Mouse (Mus musculus): ENCODE measurements around the gene Slc16a10. TPM values are rescaled to one million over a fixed set of nuclear protein-coding genes. Genes with fewer than 3 reads are reported as not detected.

Gene Slc16a10
- polyA plus RNA-seq, 1 experiment = 114 TPM

GRCm38 (mm10) chr10:40151852-40152549 lies 9.9 kb upstream of the Slc16a10 start:
- no peaks in the 10 kb centered on the region for H3K27me3 ChIP-seq (ENCODE audit: control insufficient read depth, insufficient read depth, low read length)
- 31% methylated on average over 8 of the region's 8 CpGs for WGBS
- H3K4me1 ChIP-seq (ENCODE audit: control insufficient read depth, insufficient read depth, insufficient read length, low read length) = peaks cover 7% of the 10 kb centered on the region
- TF ChIP-seq POLR2A (IDR thresholded peaks at IDR 0.05; ENCODE audit: low read depth, low read length) (no peak), CTCF (IDR thresholded peaks at IDR 0.05; ENCODE audit: extremely low read depth, insufficient read length, insufficient replicate concordance, low read depth, low read length) (no peak)
- H3K27ac ChIP-seq (ENCODE audit: insufficient read depth, low read depth, low read length) = peak overlapping the region; percentile 74; the same call in 1 of the 2 replicates
- H3K36me3 ChIP-seq (ENCODE audit: control insufficient read depth, insufficient read depth, low read length) = no peaks in the 10 kb centered on the region
- H3K4me3 ChIP-seq (ENCODE audit: low read depth, low read length) = no peak overlapping the region

GRCm38 (mm10) chr10:40149584-40150145 lies 7.6 kb upstream of the Slc16a10 start:
- H3K4me3 ChIP-seq (ENCODE audit: low read depth, low read length) = no peak overlapping the region
- H3K4me1 ChIP-seq (ENCODE audit: control insufficient read depth, insufficient read depth, insufficient read length, low read length) = peaks cover 7% of the 10 kb centered on the region
- no peak for TF ChIP-seq CTCF (IDR thresholded peaks at IDR 0.05; ENCODE audit: extremely low read depth, insufficient read length, insufficient replicate concordance, low read depth, low read length)
- no peak for TF ChIP-seq POLR2A (IDR thresholded peaks at IDR 0.05; ENCODE audit: low read depth, low read length)
- 95% methylated on average over 5 of the region's 5 CpGs for WGBS
- no peak overlapping the region for H3K27ac ChIP-seq (ENCODE audit: insufficient read depth, low read depth, low read length)
- H3K36me3 ChIP-seq (ENCODE audit: control insufficient read depth, insufficient read depth, low read length) = no peaks in the 10 kb centered on the region
- no peaks in the 10 kb centered on the region for H3K27me3 ChIP-seq (ENCODE audit: control insufficient read depth, insufficient read depth, low read length)

- H3K4me1 ChIP-seq (ENCODE audit: control insufficient read depth, insufficient read depth, insufficient read length, low read length) = peaks cover 4% of the 10 kb centered on the region
- H3K27ac ChIP-seq (ENCODE audit: insufficient read depth, low read depth, low read length) = no peak overlapping the region
- H3K4me3 ChIP-seq (ENCODE audit: low read depth, low read length) = no peak overlapping the region
- 64% methylated on average over 8 of the region's 8 CpGs for WGBS
- no peak for TF ChIP-seq CTCF (IDR thresholded peaks at IDR 0.05; ENCODE audit: extremely low read depth, insufficient read length, insufficient replicate concordance, low read depth, low read length)
- TF ChIP-seq POLR2A (IDR thresholded peaks at IDR 0.05; ENCODE audit: low read depth, low read length) = no peak
- no peaks in the 10 kb centered on the region for H3K36me3 ChIP-seq (ENCODE audit: control insufficient read depth, insufficient read depth, low read length)
- H3K27me3 ChIP-seq (ENCODE audit: control insufficient read depth, insufficient read depth, low read length) = no peaks in the 10 kb centered on the region
Measured at GRCm38 (mm10) chr10:40147325-40148059, 5.4 kb upstream of the Slc16a10 start.

- Histone ChIP-seq H3K27me3 (ENCODE audit: control insufficient read depth, insufficient read depth, low read length) (no peaks in the 10 kb centered on the region), H3K36me3 (ENCODE audit: control insufficient read depth, insufficient read depth, low read length) (no peaks in the 10 kb centered on the region), H3K27ac (ENCODE audit: insufficient read depth, low read depth, low read length) (no peak overlapping the region), H3K4me3 (ENCODE audit: low read depth, low read length) (no peak overlapping the region), H3K4me1 (ENCODE audit: control insufficient read depth, insufficient read depth, insufficient read length, low read length) (no peaks in the 10 kb centered on the region; the same call in 1 of the 2 replicates)
- 23% methylated on average over 3 of the region's 3 CpGs for WGBS
- no peak for TF ChIP-seq POLR2A (IDR thresholded peaks at IDR 0.05; ENCODE audit: low read depth, low read length)
- no peak for TF ChIP-seq CTCF (IDR thresholded peaks at IDR 0.05; ENCODE audit: extremely low read depth, insufficient read length, insufficient replicate concordance, low read depth, low read length)
Measured at GRCm38 (mm10) chr10:40146451-40146850, 4.4 kb upstream of the Slc16a10 start.

GRCm38 (mm10) chr10:40144815-40145214 lies 2.8 kb upstream of the Slc16a10 start:
- Histone ChIP-seq H3K4me1 (ENCODE audit: control insufficient read depth, insufficient read depth, insufficient read length, low read length) (peaks cover 2% of the 10 kb centered on the region; the same call in 1 of the 2 replicates), H3K4me3 (ENCODE audit: low read depth, low read length) (no peak overlapping the region), H3K36me3 (ENCODE audit: control insufficient read depth, insufficient read depth, low read length) (peaks cover under 1% of the 10 kb centered on the region; the same call in 1 of the 2 replicates), H3K27ac (ENCODE audit: insufficient read depth, low read depth, low read length) (no peak overlapping the region), H3K27me3 (ENCODE audit: control insufficient read depth, insufficient read depth, low read length) (no peaks in the 10 kb centered on the region)
- TF ChIP-seq POLR2A (IDR thresholded peaks at IDR 0.05; ENCODE audit: low read depth, low read length) = no peak
- TF ChIP-seq CTCF (IDR thresholded peaks at IDR 0.05; ENCODE audit: extremely low read depth, insufficient read length, insufficient replicate concordance, low read depth, low read length) = no peak
- WGBS = 97% methylated on average over 1 of the region's 1 CpGs

DNA sequence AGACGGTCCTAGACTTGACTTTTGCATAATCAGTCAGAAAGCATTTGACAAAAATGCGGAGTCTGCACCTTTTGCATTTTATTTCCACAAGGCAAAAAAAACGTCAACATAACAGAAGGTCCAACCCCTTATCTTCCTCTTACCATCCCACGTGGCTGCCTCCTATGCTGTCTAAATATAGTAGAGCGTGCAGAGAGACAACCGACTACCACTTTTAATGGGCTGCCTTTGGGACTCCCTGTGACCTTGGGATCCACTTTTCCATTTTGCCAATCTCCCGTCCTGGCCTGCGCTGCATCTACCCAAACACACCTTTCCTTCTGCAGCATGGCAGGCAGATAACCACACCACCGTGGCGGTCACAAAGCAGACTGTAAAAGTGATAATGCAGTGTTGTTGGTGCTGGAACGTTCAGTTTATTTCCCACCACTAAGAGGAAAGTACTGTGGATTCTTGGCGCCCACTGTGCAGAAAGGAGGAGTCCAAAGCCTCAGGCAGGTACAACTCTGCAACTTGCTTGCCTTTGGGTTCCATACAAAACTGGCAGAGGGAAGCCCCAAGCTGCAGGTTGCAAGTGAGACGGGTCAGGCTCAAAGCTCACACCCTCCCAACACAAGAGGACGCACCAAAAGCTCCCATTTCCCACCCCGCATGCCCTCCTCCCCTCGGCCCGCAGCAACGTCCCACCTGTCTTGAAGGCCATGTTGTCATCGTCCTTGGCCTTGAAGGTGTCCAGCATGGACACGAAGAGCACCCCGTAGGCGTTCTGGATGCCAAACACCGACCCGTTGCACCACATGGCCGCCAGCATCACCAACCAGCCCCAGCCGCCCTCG lies 824 bp downstream of the Slc16a10 start:
- peak overlapping the region; percentile 66 for H3K4me3 ChIP-seq (ENCODE audit: low read depth, low read length)
- 8% methylated on average over 27 of the region's 27 CpGs for WGBS
- H3K27me3 ChIP-seq (ENCODE audit: control insufficient read depth, insufficient read depth, low read length) = no peaks in the 10 kb centered on the region
- H3K36me3 ChIP-seq (ENCODE audit: control insufficient read depth, insufficient read depth, low read length) = peaks cover 3% of the 10 kb centered on the region; the same call in 1 of the 2 replicates
- TF ChIP-seq CTCF (IDR thresholded peaks at IDR 0.05; ENCODE audit: extremely low read depth, insufficient read length, insufficient replicate concordance, low read depth, low read length) = no peak
- TF ChIP-seq POLR2A (IDR thresholded peaks at IDR 0.05; ENCODE audit: low read depth, low read length) = no peak
- H3K4me1 ChIP-seq (ENCODE audit: control insufficient read depth, insufficient read depth, insufficient read length, low read length) = peaks cover 2% of the 10 kb centered on the region; the same call in 1 of the 2 replicates
- H3K27ac ChIP-seq (ENCODE audit: insufficient read depth, low read depth, low read length) = no peak overlapping the region

Data from small intestine, adult 2 months (tissue).